Mouse (Mus musculus) limb, embryonic 11.5 days (tissue): ENCODE results near the gene Tmem121. TPM values are rescaled to one million over a fixed set of nuclear protein-coding genes. Genes with fewer than 3 reads are reported as not detected.

ENCODE experiments used
- ATAC-seq: fragments of 200-750 bp; cut with Nextera tagmentation; 2 replicates; pipeline ENCODE4 v1.8.0; 2017; ENCODE audit warnings: low read depth; ENCODE audit not compliant: insufficient number of reproducible peaks, low FRiP score, low TSS enrichment
- DNase-seq: peaks from one replicate; pipeline ENCODE4 v3.0.0-alpha.2; 2015; ENCODE audit warnings: low spot score
- H3K27ac ChIP-seq: fragments of 300-500 bp; sonication (generic); replicated peaks from 2 replicates; pipeline ENCODE4 v1.5.1; 2014; ENCODE audit warnings: low read depth, mild to moderate bottlenecking, low read length
- H3K27me3 ChIP-seq: fragments of 300-500 bp; sonication (generic); 2 replicates; pipeline ENCODE4 v1.6.1; 2014; ENCODE audit warnings: mild to moderate bottlenecking, low read length, mixed read lengths; ENCODE audit not compliant: control insufficient read depth, insufficient read depth
- H3K36me3 ChIP-seq: fragments of 300-500 bp; sonication (generic); 2 replicates; pipeline ENCODE4 v1.6.1; 2014; ENCODE audit warnings: mild to moderate bottlenecking, low read length, moderate library complexity, mixed read lengths; ENCODE audit not compliant: control insufficient read depth, insufficient read depth
- H3K4me1 ChIP-seq: fragments of 300-500 bp; sonication (generic); 2 replicates; pipeline ENCODE4 v1.6.1; 2014; ENCODE audit warnings: low read length, mixed read lengths; ENCODE audit not compliant: control insufficient read depth, insufficient read depth
- H3K4me2 ChIP-seq: fragments of 300-500 bp; sonication (generic); 2 replicates; pipeline ENCODE4 v1.6.1; 2014; ENCODE audit warnings: low read depth, mild to moderate bottlenecking, moderate library complexity; ENCODE audit not compliant: severe bottlenecking
- H3K4me3 ChIP-seq: fragments of 300-500 bp; sonication (generic); 2 replicates; pipeline ENCODE4 v1.5.1; 2014; ENCODE audit warnings: low read depth, low read length
- H3K9ac ChIP-seq: fragments of 300-500 bp; sonication (generic); 2 replicates; pipeline ENCODE4 v1.6.1; 2014; ENCODE audit warnings: mild to moderate bottlenecking, low read length
- H3K9me3 ChIP-seq: fragments of 300-500 bp; sonication (generic); 2 replicates; pipeline ENCODE4 v1.6.1; 2016; ENCODE audit warnings: low read length; ENCODE audit not compliant: control insufficient read depth
- WGBS: fragments of 180-500 bp; shearing (Covaris S2); extraction: QIAGEN DNeasy Blood & Tissue Kit; methylation state at CpG from one replicate; pipeline ENCODE4 v1.1.7; 2014; 5-methylcytosine and 5-hydroxymethylcytosine counted together
- polyA plus RNA-seq: library from polyadenylated mRNA; unstranded; fragments of >200 nt; fragmentation: Nextera tagmentation; extraction: Ambion mirVana; gene quantifications from 2 replicates; pipeline ENCODE4 v1.2.1, GENCODE M21; 2014

The Tmem121 gene
- polyA plus RNA-seq, 1 experiment from 2014 or later, result 12.0 TPM

DNA sequence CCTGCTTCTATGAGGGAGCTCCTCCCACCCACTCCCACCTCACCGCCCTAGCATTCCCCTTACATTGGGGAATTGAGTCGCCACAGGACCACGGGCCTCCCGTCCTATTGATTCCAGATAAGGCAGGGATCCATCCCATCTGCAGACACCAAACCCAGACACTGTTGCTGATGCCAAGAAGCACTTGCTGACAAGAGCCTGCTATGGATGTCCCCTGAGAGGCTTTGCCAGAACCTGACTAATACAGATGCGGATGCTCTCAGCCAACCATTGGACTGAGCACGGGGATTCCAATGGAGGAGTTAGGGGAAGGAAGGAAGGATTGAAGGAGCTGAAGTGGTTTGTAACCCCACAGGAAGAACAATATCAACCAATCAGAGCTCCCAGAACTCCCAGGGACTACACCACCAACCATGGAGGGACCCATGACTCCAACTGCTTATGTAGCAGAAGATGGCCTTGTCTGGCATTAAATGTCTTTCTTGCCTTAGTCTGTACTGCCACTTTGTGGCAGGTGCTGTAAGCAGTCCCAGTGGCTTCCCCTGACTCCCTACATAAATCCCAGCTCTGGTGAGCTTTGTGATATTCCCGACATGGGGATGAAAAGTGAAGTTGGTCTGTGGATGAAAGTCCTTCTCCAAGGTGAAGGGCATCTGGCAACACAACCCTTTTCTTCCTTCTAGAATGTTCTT lies 19.7 kb downstream of the Tmem121 start:
- Histone ChIP-seq H3K27me3 (no peaks in the 10 kb centered on the region), H3K4me1 (no peaks in the 10 kb centered on the region), H3K4me2 (no peak overlapping the region), H3K4me3 (no peak overlapping the region), H3K27ac (no peak overlapping the region), H3K9me3 (no peaks in the 10 kb centered on the region), H3K36me3 (no peaks in the 10 kb centered on the region), H3K9ac (no peak overlapping the region)
- ATAC-seq (no peak), DNase-seq (no peak)
- WGBS, result 86% methylated on average over 7 of the region's 7 CpGs

DNA sequence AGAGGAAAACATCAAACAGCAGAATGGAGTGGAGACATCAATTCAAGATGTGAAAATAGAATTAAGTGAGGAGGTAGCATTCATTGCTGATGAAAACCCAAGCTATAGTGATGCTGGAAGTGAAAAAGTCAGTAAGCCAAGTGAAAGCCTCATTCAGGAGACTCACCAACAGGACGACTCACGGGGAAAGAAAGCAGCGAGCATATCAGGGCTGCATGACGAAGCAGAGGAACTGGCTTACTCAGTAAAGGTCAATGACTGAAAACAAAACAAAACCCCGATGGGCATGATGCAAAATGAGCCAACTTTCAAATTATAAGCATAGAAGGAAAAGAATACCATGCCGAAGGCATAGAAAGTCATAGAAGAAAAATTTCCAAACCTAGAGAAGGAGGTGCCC lies 22.0 kb downstream of the Tmem121 start:
- DNase-seq (no peak), ATAC-seq (no peak)
- 82% methylated on average over 6 of the region's 6 CpGs for WGBS
- Histone ChIP-seq H3K27me3 (no peaks in the 10 kb centered on the region), H3K4me3 (no peak overlapping the region), H3K27ac (no peak overlapping the region), H3K36me3 (no peaks in the 10 kb centered on the region), H3K9me3 (no peaks in the 10 kb centered on the region), H3K9ac (no peak overlapping the region), H3K4me2 (no peak overlapping the region), H3K4me1 (no peaks in the 10 kb centered on the region)

- Histone ChIP-seq H3K4me1 (no peaks in the 10 kb centered on the region), H3K4me2 (no peak overlapping the region), H3K4me3 (no peak overlapping the region), H3K36me3 (no peaks in the 10 kb centered on the region), H3K9me3 (no peaks in the 10 kb centered on the region), H3K27ac (no peak overlapping the region), H3K9ac (no peak overlapping the region), H3K27me3 (no peaks in the 10 kb centered on the region)
- no peak for DNase-seq
- no peak for ATAC-seq
- WGBS, result 87% methylated on average over 17 of the region's 17 CpGs
These were observed 25.1 kb downstream of the Tmem121 start for GRCm38 (mm10) chr12:113210586-113211378.

DNA sequence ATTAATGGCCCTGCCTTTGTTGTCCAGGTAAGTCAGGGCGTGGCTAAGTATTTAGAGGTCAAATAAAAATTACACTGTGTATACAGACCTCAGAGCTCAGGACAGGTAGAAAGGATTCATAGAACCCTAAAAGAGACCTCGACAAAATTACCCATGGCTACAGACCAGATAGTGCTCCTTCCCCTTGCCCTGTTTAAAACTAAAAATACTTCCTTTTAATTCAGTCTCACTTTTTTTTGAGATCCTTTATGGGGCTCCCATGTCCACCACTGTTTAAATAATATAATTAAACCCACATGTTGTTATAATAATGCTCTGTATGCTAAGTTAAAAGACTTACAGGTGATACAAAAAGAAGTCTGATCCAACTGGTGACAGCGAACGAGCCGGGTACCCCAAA lies 26.0 kb downstream of the Tmem121 start:
- WGBS, result 84% methylated on average over 5 of the region's 5 CpGs
- no peak for DNase-seq
- Histone ChIP-seq H3K4me2 (no peak overlapping the region), H3K27me3 (no peaks in the 10 kb centered on the region), H3K9me3 (no peaks in the 10 kb centered on the region), H3K36me3 (no peaks in the 10 kb centered on the region), H3K4me3 (no peak overlapping the region), H3K27ac (no peak overlapping the region), H3K9ac (no peak overlapping the region), H3K4me1 (no peaks in the 10 kb centered on the region)
- ATAC-seq, result no peak

- Histone ChIP-seq H3K36me3 (no peaks in the 10 kb centered on the region), H3K4me1 (no peaks in the 10 kb centered on the region), H3K9ac (no peak overlapping the region), H3K4me3 (no peak overlapping the region), H3K9me3 (no peaks in the 10 kb centered on the region), H3K27me3 (no peaks in the 10 kb centered on the region), H3K27ac (no peak overlapping the region), H3K4me2 (no peak overlapping the region)
- DNase-seq, result no peak
- whole genome bisulfite sequencing, result 91% methylated on average over 10 of the region's 10 CpGs
- no peak for ATAC-seq
These were observed 26.7 kb downstream of the Tmem121 start for GRCm38 (mm10) chr12:113212326-113212924.

GRCm38 (mm10) chr12:113213226-113213625 lies 27.5 kb downstream of the Tmem121 start:
- no peaks in the 10 kb centered on the region for H3K27me3 ChIP-seq
- H3K36me3 ChIP-seq, result no peaks in the 10 kb centered on the region
- ATAC-seq (no peak), DNase-seq (no peak)
- H3K27ac ChIP-seq, result no peak overlapping the region
- H3K4me2 ChIP-seq, result no peak overlapping the region
- 79% methylated on average over 2 of the region's 2 CpGs for WGBS
- no peaks in the 10 kb centered on the region for H3K9me3 ChIP-seq
- H3K4me3 ChIP-seq, result no peak overlapping the region
- no peak overlapping the region for H3K9ac ChIP-seq
- H3K4me1 ChIP-seq, result no peaks in the 10 kb centered on the region

DNA sequence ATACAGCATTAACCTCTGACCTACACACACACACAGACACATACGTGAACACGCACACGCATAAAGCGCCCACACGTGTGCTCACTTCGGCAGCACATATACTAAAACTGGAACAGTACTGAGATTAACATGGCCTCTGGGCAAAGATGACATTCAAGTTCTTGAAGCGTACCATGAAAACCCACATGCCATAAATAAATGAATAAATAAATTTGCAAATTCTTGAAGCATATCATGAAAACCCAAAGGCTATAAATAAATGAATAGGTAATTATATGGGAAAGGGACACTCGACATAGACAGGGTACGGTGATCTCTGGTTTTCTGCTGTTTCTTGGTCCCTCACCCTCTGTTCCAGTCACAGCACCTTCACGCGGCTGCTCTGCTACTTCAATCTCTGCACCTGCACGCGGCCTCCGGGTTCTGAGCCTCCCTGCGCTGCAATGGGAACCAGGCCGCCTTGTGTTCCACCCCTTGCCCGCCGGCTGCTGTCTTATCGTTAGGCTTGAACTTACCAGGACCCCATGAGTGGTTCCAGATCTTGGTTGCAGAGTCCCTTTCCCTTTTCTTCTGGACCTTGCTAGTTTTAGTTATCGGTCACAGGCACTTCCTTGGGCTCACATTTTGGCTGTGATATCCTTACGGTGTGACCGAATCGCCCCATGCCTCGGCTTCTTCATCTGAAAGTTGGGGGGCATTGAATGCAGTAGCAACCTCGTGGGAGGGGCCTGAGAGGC lies 28.5 kb downstream of the Tmem121 start:
- Histone ChIP-seq H3K36me3 (no peaks in the 10 kb centered on the region), H3K9ac (no peak overlapping the region), H3K4me3 (no peak overlapping the region), H3K9me3 (no peaks in the 10 kb centered on the region), H3K27me3 (no peaks in the 10 kb centered on the region), H3K27ac (no peak overlapping the region), H3K4me2 (no peak overlapping the region), H3K4me1 (no peaks in the 10 kb centered on the region)
- no peak for DNase-seq
- no peak for ATAC-seq
- WGBS, result 83% methylated on average over 25 of the region's 25 CpGs

DNA sequence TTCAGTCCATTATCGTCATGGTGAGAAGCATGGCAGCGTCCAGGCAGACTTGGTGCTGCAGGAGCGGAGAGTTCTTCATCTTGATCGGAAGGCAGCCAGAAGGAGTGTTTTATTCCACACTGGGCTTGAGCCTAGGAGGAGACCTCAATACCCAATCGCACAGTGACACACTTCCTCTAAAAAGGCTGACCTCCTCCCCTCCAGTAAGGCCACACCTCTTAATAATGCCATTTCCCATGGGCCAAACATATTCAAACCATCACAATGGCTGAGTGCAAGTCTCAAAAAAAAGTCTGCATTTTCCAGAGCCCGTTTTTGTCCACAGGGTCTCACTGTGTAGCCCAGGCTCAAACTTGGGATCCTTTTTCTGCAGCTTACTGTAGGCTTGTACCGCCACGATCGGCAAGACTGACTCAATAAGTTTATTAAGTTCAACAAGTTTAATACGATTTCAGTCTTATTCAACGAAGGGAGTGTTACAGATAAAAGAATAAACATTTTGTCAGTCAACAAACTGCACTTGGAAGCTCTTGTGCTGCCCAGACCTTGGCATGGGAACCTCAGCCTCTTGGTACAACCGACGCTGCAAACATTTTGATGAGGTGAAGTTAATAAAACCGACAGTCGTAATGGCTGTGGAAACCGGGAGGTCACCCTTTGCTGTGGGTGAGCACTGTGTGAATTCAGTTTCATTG lies 29.4 kb downstream of the Tmem121 start:
- ATAC-seq, result no peak
- H3K4me2 ChIP-seq, result no peak overlapping the region
- H3K9me3 ChIP-seq, result no peaks in the 10 kb centered on the region
- H3K4me3 ChIP-seq, result no peak overlapping the region
- no peak for DNase-seq
- no peaks in the 10 kb centered on the region for H3K36me3 ChIP-seq
- no peak overlapping the region for H3K9ac ChIP-seq
- H3K27ac ChIP-seq, result no peak overlapping the region
- no peaks in the 10 kb centered on the region for H3K27me3 ChIP-seq
- no peaks in the 10 kb centered on the region for H3K4me1 ChIP-seq
- WGBS, result 82% methylated on average over 16 of the region's 16 CpGs
